Mouse (Mus musculus) R1 (cell line): ENCODE results near the gene Gm6763.
"Not testable (repeated sequence)": the region's sequence is repeated elsewhere in the genome, so short reads cannot be mapped to it uniquely, and the experiment has no call there.

Source experiments
- DNase-seq: peaks from one replicate; pipeline ENCODE4 v3.0.0-alpha.2; 2018; ENCODE audit warnings: low read depth, low spot score

Gm6763 gene

GRCm38 (mm10) chr10:104151197-104151596, at the start of gene Gm6763:
Gm6763 (plus strand) TSS chr10:104151497.
- not testable (repeated sequence) for DNase-seq

DNA sequence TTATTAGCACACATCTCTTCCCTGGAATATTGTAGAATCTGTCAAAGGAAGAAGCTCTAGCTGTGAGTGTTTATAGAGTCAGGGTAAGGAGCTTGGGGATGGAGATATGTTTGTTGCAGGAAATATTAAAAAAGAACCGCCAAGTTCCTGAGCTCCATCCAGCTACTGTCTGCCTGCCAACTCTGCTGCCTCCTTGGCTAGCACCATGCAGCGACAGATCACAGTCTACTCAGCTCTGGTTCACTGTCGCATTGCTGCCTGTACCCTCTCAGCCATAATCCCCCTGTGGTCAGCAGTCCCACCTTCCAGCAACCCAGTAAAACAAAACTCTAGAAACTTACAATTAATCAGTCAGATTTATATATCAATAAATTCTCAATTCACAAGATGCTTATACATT, 41.3 kb upstream of the Gm6763 start:
- DNase-seq: no peak

- no peak for DNase-seq
Observed at GRCm38 (mm10) chr10:104118312-104118711, 33.0 kb upstream of the Gm6763 start.

DNA sequence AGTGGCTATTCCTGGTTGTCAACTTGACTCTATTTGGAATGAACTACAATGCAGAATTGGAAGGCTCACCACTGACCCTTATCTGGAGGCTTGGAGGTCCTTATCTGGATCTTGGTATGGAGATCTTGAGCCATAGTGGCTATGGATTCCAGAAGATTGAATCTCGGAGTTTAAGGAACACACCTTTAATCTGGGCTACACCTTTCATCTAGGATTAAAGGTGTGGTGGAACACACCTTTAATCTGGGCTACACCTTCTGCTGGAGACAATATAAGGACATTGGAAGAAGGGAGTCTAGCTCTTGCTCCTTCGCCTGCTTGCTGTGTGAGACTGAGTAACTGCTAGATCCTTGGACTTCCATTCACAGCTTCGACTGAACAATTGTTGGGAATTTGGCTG, 8.6 kb upstream of the Gm6763 start, which contains the start of gene Gm21293:
Gm21293 (plus strand) TSS at position 301 of the 400 bp plus-strand sequence.
- not testable (repeated sequence) for DNase-seq

GRCm38 (mm10) chr10:104159706-104160105, 8.4 kb downstream of the Gm6763 start, which contains the start of gene Gm8764:
Gm8764 (plus strand) TSS chr10:104160006.
- not testable (repeated sequence) for DNase-seq

DNA sequence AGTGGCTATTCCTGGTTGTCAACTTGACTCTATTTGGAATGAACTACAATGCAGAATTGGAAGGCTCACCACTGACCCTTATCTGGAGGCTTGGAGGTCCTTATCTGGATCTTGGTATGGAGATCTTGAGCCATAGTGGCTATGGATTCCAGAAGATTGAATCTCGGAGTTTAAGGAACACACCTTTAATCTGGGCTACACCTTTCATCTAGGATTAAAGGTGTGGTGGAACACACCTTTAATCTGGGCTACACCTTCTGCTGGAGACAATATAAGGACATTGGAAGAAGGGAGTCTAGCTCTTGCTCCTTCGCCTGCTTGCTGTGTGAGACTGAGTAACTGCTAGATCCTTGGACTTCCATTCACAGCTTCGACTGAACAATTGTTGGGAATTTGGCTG, 16.9 kb downstream of the Gm6763 start, which contains the start of gene Gm21304:
Gm21304 (plus strand) TSS at position 301 of the 400 bp plus-strand sequence.
- DNase-seq: not testable (repeated sequence)

- not testable (repeated sequence) for DNase-seq
Observed at GRCm38 (mm10) chr10:104176724-104177123, 25.4 kb downstream of the Gm6763 start, which contains the start of gene Gm21312. Gm21312 (plus strand) TSS chr10:104177024.

- DNase-seq: not testable (repeated sequence)
Observed at GRCm38 (mm10) chr10:104185233-104185632, 33.9 kb downstream of the Gm6763 start, which contains the start of gene Gm20765. Gm20765 (plus strand) TSS chr10:104185533.

DNA sequence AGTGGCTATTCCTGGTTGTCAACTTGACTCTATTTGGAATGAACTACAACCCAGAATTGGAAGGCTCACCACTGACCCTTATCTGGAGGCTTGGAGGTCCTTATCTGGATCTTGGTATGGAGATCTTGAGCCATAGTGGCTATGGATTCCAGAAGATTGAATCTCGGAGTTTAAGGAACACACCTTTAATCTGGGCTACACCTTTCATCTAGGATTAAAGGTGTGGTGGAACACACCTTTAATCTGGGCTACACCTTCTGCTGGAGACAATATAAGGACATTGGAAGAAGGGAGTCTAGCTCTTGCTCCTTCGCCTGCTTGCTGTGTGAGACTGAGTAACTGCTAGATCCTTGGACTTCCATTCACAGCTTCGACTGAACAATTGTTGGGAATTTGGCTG, 42.4 kb downstream of the Gm6763 start, which contains the start of gene Gm4340:
Gm4340 (plus strand) TSS at position 301 of the 400 bp plus-strand sequence.
- DNase-seq: not testable (repeated sequence)
